Mouse (Mus musculus) stomach, postnatal 0 days (tissue): ENCODE data around the gene 1700047I17Rik2.
"Not testable (repeated sequence)": the region's sequence is repeated elsewhere in the genome, so short reads cannot be mapped to it uniquely, and the experiment has no call there.

Experiments
- CTCF ChIP-seq: IDR thresholded peaks from 2 replicates; pipeline ENCODE4 v1.5.1; 2016; ENCODE audit warnings: antibody characterized with exemption, low read depth, mild to moderate bottlenecking, moderate library complexity
- EP300 ChIP-seq: optimal IDR thresholded peaks from 2 replicates; pipeline ENCODE3; 2016; ENCODE audit warnings: antibody characterized with exemption

DNA sequence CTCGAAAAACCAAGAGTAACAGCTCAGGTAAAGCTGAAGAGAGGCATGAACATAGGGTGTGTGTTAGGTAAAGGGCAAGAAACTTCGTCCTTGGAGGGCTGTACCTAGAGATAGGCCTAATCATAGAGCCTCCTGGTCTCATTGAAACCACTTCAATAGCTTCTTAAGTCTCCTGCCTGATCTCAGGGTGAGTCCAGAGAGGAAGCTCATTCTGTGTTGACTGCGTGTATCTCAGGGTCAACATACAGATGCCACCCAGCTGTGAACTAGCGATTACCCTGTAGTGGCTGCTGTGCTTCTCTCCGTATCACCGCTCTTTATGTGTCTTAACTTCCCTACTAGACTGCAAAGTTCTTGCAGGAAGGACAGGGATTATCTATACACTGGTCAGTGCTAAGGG is 13.6 kb downstream of the 1700047I17Rik2 start:
- TF ChIP-seq CTCF, EP300: not testable (repeated sequence)
